Mouse (Mus musculus) sigmoid colon, adult 10 weeks (tissue): Measurements from ENCODE around the gene Kcna3. TPM values are rescaled to one million over a fixed set of nuclear protein-coding genes. Genes with fewer than 3 reads are reported as not detected.

ENCODE experiments used
- polyA plus RNA-seq: library from polyadenylated mRNA; stranded (reverse); fragments of 350-450 nt; fragmentation: Illumina TruSeq; extraction: RNeasy Lipid Tissue Mini Kit (QIAGEN cat#74804); gene quantifications from one replicate; pipeline ENCODE4 v1.2.3, GENCODE M21; 2014; ENCODE audit warnings: low read depth, low replicate concordance

Kcna3 gene
- not detected for polyA plus RNA-seq

GRCm38 (mm10) chr3:107035521-107036457 is at the start of gene Kcna3:
Gene Kcna3 (plus strand): TSS chr3:107036169.

Other genes starting within 250 kb of the Kcna3 start
- 76.5 TPM for gene Cd53, start 246.0 kb upstream of the Kcna3 start, polyA plus RNA-seq
- gene Olfr266, start 209.9 kb upstream of the Kcna3 start, polyA plus RNA-seq = not detected
- gene Kcna2, start 65.0 kb downstream of the Kcna3 start, polyA plus RNA-seq = 5.3 TPM
- gene Kcna10, start 146.9 kb downstream of the Kcna3 start, polyA plus RNA-seq = not detected
- gene Cym, start 185.6 kb downstream of the Kcna3 start, polyA plus RNA-seq = not detected
- not detected for gene A630076J17Rik, start 194.4 kb downstream of the Kcna3 start, polyA plus RNA-seq
- 0.13 TPM for gene Prok1, start 203.5 kb downstream of the Kcna3 start, polyA plus RNA-seq
- gene Lamtor5, start 242.7 kb downstream of the Kcna3 start, polyA plus RNA-seq = 137 TPM